Mouse (Mus musculus): ENCODE results near the gene Gm49395. TPM values are rescaled to one million over a fixed set of nuclear protein-coding genes. Genes with fewer than 3 reads are reported as not detected.

The Gm49395 gene
- 2.4 and 2.5 TPM in 2 replicates for polyA plus RNA-seq (2016; fragmentation: Nextera tagmentation; extraction: Ambion mirVana)

GRCm38 (mm10) chr13:115101355-115102191, at the start of gene Gm49395, which contains the start of gene Itga1:
Gm49395 (minus strand) TSS chr13:115101921.
Itga1 (minus strand) TSS chr13:115101964.
- H3K4me2 ChIP-seq (replicated peaks) = peak within 1 kb of the TSS; percentile 91
- H3K9me3 ChIP-seq = no peaks in the 10 kb centered on the region
- peak within 1 kb of the TSS; percentile 54 for H3K9ac ChIP-seq
- ATAC-seq (ENCODE audit: insufficient number of reproducible peaks, insufficient read depth, low FRiP score, low TSS enrichment) = peak; percentile 41
- no peak within 1 kb of the TSS for H3K27ac ChIP-seq
- no peaks in the 10 kb centered on the region; the same call in 1 of the 2 replicates for H3K27me3 ChIP-seq
- under 1% methylated on average over 39 of the region's 39 CpGs for WGBS
- peak within 1 kb of the TSS; percentile 49 for H3K4me3 ChIP-seq
- H3K4me1 ChIP-seq = peaks cover 5% of the 10 kb centered on the region; the same call in 1 of the 2 replicates
- H3K36me3 ChIP-seq = no peaks in the 10 kb centered on the region

- Histone ChIP-seq H3K36me3 (no peaks in the 10 kb centered on the region), H3K4me3 (no peak overlapping the region), H3K9me3 (no peaks in the 10 kb centered on the region), H3K27me3 (no peaks in the 10 kb centered on the region), H3K27ac (no peak overlapping the region), H3K9ac (no peak overlapping the region), H3K4me2 (replicated peaks) (no peak overlapping the region), H3K4me1 (no peaks in the 10 kb centered on the region)
- ATAC-seq (ENCODE audit: insufficient number of reproducible peaks, insufficient read depth, low FRiP score, low TSS enrichment) = no peak
- WGBS = 90% methylated on average over 1 of the region's 1 CpGs
These were observed 48.9 kb upstream of the Gm49395 start for GRCm38 (mm10) chr13:115150602-115151001.

- Histone ChIP-seq H3K4me2 (replicated peaks) (no peak overlapping the region), H3K36me3 (no peaks in the 10 kb centered on the region), H3K9me3 (no peaks in the 10 kb centered on the region), H3K27me3 (no peaks in the 10 kb centered on the region), H3K4me3 (no peak overlapping the region), H3K4me1 (no peaks in the 10 kb centered on the region), H3K27ac (no peak overlapping the region), H3K9ac (no peak overlapping the region)
- no peak for ATAC-seq (ENCODE audit: insufficient number of reproducible peaks, insufficient read depth, low FRiP score, low TSS enrichment)
- WGBS = 88% methylated on average over 6 of the region's 6 CpGs
These were observed 48.1 kb upstream of the Gm49395 start for GRCm38 (mm10) chr13:115149849-115150248.

- Histone ChIP-seq H3K27ac (no peak overlapping the region), H3K27me3 (no peaks in the 10 kb centered on the region), H3K9me3 (no peaks in the 10 kb centered on the region), H3K4me3 (no peak overlapping the region), H3K4me1 (peaks cover 2% of the 10 kb centered on the region; the same call in 1 of the 2 replicates), H3K9ac (no peak overlapping the region), H3K4me2 (replicated peaks) (no peak overlapping the region), H3K36me3 (no peaks in the 10 kb centered on the region)
- ATAC-seq (ENCODE audit: insufficient number of reproducible peaks, insufficient read depth, low FRiP score, low TSS enrichment) = no peak
- 74% methylated on average over 2 of the region's 2 CpGs for WGBS
These were observed 41.9 kb upstream of the Gm49395 start for GRCm38 (mm10) chr13:115143575-115143974.

- no peaks in the 10 kb centered on the region for H3K9me3 ChIP-seq
- no peak for ATAC-seq (ENCODE audit: insufficient number of reproducible peaks, insufficient read depth, low FRiP score, low TSS enrichment)
- no peak overlapping the region for H3K4me2 ChIP-seq (replicated peaks)
- H3K36me3 ChIP-seq = no peaks in the 10 kb centered on the region
- H3K27ac ChIP-seq = no peak overlapping the region
- peaks cover 2% of the 10 kb centered on the region; the same call in 1 of the 2 replicates for H3K4me1 ChIP-seq
- WGBS = 86% methylated on average over 3 of the region's 3 CpGs
- no peaks in the 10 kb centered on the region for H3K27me3 ChIP-seq
- H3K4me3 ChIP-seq = no peak overlapping the region
- H3K9ac ChIP-seq = no peak overlapping the region
These were observed 40.3 kb upstream of the Gm49395 start for GRCm38 (mm10) chr13:115142066-115142465.

- Histone ChIP-seq H3K4me2 (replicated peaks) (no peak overlapping the region), H3K9ac (no peak overlapping the region), H3K9me3 (no peaks in the 10 kb centered on the region), H3K4me3 (no peak overlapping the region), H3K27me3 (no peaks in the 10 kb centered on the region), H3K4me1 (peaks cover 2% of the 10 kb centered on the region; the same call in 1 of the 2 replicates), H3K36me3 (no peaks in the 10 kb centered on the region), H3K27ac (no peak overlapping the region)
- no peak for ATAC-seq (ENCODE audit: insufficient number of reproducible peaks, insufficient read depth, low FRiP score, low TSS enrichment)
- 89% methylated on average over 7 of the region's 7 CpGs for WGBS
These were observed 36.8 kb upstream of the Gm49395 start for GRCm38 (mm10) chr13:115138513-115138912.

- no peak for ATAC-seq (ENCODE audit: insufficient number of reproducible peaks, insufficient read depth, low FRiP score, low TSS enrichment)
- H3K9ac ChIP-seq = no peak overlapping the region
These were observed 35.0 kb upstream of the Gm49395 start for GRCm38 (mm10) chr13:115136761-115137160.

GRCm38 (mm10) chr13:115132435-115132834, 30.7 kb upstream of the Gm49395 start:
- 8% methylated on average over 5 of the region's 5 CpGs for WGBS
- H3K27ac ChIP-seq = peak overlapping the region; percentile 30; the same call in 1 of the 2 replicates
- H3K4me2 ChIP-seq (replicated peaks) = 0 out of 2 replicates have a peak overlapping the region, but pooled peaks have one; percentile 13
- H3K36me3 ChIP-seq = no peaks in the 10 kb centered on the region
- ATAC-seq (ENCODE audit: insufficient number of reproducible peaks, insufficient read depth, low FRiP score, low TSS enrichment) = no peak
- H3K9ac ChIP-seq = no peak overlapping the region
- H3K4me1 ChIP-seq = no peaks in the 10 kb centered on the region
- no peak overlapping the region for H3K4me3 ChIP-seq
- no peaks in the 10 kb centered on the region for H3K27me3 ChIP-seq
- H3K9me3 ChIP-seq = no peaks in the 10 kb centered on the region

More at GRCm38 (mm10) chr13:115136761-115137160, 35.0 kb upstream of the Gm49395 start:
- no peaks in the 10 kb centered on the region for H3K9me3 ChIP-seq
- no peak overlapping the region for H3K27ac ChIP-seq
- 84% methylated on average over 3 of the region's 3 CpGs for WGBS
- no peaks in the 10 kb centered on the region for H3K27me3 ChIP-seq
- H3K4me1 ChIP-seq = peaks cover 2% of the 10 kb centered on the region; the same call in 1 of the 2 replicates
- no peaks in the 10 kb centered on the region for H3K36me3 ChIP-seq
- H3K4me2 ChIP-seq (replicated peaks) = no peak overlapping the region
- H3K4me3 ChIP-seq = no peak overlapping the region

- WGBS = 78% methylated on average over 3 of the region's 3 CpGs
- ATAC-seq (ENCODE audit: insufficient number of reproducible peaks, insufficient read depth, low FRiP score, low TSS enrichment) = no peak
- no peaks in the 10 kb centered on the region for H3K4me1 ChIP-seq
- H3K27me3 ChIP-seq = no peaks in the 10 kb centered on the region
- no peak overlapping the region for H3K4me2 ChIP-seq (replicated peaks)
- H3K9me3 ChIP-seq = no peaks in the 10 kb centered on the region
- no peak overlapping the region for H3K9ac ChIP-seq
- no peaks in the 10 kb centered on the region for H3K36me3 ChIP-seq
- no peak overlapping the region for H3K27ac ChIP-seq
- no peak overlapping the region for H3K4me3 ChIP-seq
These were observed 29.7 kb upstream of the Gm49395 start for GRCm38 (mm10) chr13:115131381-115131780.

GRCm38 (mm10) chr13:115130035-115130434, 28.3 kb upstream of the Gm49395 start:
- 84% methylated on average over 2 of the region's 2 CpGs for WGBS
- no peak overlapping the region for H3K27ac ChIP-seq

GRCm38 (mm10) chr13:115127826-115128225, 26.1 kb upstream of the Gm49395 start:
- no peaks in the 10 kb centered on the region for H3K9me3 ChIP-seq
- no peak overlapping the region for H3K4me3 ChIP-seq
- no peak overlapping the region for H3K4me2 ChIP-seq (replicated peaks)
- WGBS = 89% methylated on average over 1 of the region's 1 CpGs
- no peak overlapping the region for H3K27ac ChIP-seq
- H3K4me1 ChIP-seq = no peaks in the 10 kb centered on the region
- H3K9ac ChIP-seq = no peak overlapping the region
- H3K36me3 ChIP-seq = no peaks in the 10 kb centered on the region
- ATAC-seq (ENCODE audit: insufficient number of reproducible peaks, insufficient read depth, low FRiP score, low TSS enrichment) = no peak
- H3K27me3 ChIP-seq = no peaks in the 10 kb centered on the region

More at GRCm38 (mm10) chr13:115130035-115130434, 28.3 kb upstream of the Gm49395 start:
- H3K36me3 ChIP-seq = no peaks in the 10 kb centered on the region
- ATAC-seq (ENCODE audit: insufficient number of reproducible peaks, insufficient read depth, low FRiP score, low TSS enrichment) = no peak
- H3K9ac ChIP-seq = no peak overlapping the region
- H3K4me2 ChIP-seq (replicated peaks) = no peak overlapping the region
- no peaks in the 10 kb centered on the region for H3K9me3 ChIP-seq
- H3K4me1 ChIP-seq = no peaks in the 10 kb centered on the region
- no peak overlapping the region for H3K4me3 ChIP-seq
- H3K27me3 ChIP-seq = no peaks in the 10 kb centered on the region

- no peaks in the 10 kb centered on the region for H3K9me3 ChIP-seq
- H3K27ac ChIP-seq = no peak overlapping the region
- no peak for ATAC-seq (ENCODE audit: insufficient number of reproducible peaks, insufficient read depth, low FRiP score, low TSS enrichment)
- H3K27me3 ChIP-seq = no peaks in the 10 kb centered on the region
- H3K4me3 ChIP-seq = no peak overlapping the region
- no peaks in the 10 kb centered on the region for H3K36me3 ChIP-seq
- no peaks in the 10 kb centered on the region for H3K4me1 ChIP-seq
- no peak overlapping the region for H3K4me2 ChIP-seq (replicated peaks)
- no peak overlapping the region for H3K9ac ChIP-seq
- 92% methylated on average over 2 of the region's 2 CpGs for WGBS
These were observed 24.8 kb upstream of the Gm49395 start for GRCm38 (mm10) chr13:115126534-115126933.

All from embryonic facial prominence, embryonic 12.5 days (tissue).